Mouse (Mus musculus): ENCODE data around the gene Cep97. TPM values are rescaled to one million over a fixed set of nuclear protein-coding genes. Genes with fewer than 3 reads are reported as not detected.

Cep97 gene
- polyA plus RNA-seq, 1 experiment: 0.25 TPM

DNA sequence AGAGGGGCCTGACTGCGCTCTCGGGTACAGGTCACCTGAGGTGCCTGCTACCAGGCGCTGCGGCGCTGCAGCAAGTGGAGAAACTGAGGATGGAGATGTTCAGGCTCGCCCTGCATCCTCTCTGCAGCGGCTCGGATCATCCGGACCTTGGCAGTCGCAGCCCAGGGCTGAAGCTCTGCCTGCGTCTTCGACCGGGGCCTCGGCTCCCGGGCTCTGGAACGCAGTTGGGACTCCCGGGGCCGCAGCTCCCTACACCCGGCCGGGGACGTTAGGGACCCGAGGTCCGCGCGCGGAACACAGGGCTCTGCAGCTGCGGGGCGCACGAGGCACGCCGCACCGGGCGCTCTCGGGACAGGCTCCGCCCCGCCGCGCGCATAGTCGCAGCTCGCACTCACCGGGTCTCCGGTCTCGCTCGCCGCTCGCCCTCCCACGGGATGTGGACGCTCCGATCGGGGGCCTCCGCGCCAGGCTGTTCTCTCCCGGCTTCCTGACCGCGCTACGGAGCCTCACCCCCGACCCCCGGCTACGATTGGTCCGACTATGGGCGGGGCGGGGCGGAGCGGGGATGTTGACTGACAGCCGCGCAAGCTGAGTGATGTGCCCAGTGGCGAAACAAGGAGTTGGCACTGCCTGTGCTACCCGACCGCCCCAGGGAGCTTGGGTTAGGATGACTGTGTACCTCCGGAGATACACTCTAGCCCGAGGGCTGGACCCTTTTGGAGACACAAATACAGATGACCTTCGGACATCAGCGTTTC is 39.6 kb downstream of the Cep97 start, which contains the start of gene Nxpe3:
Gene Nxpe3, minus strand, starts transcription at position 393 of the 758 bp plus-strand sequence.
- under 1% methylated on average over 73 of the region's 74 CpGs for WGBS
- H3K36me3 ChIP-seq (ENCODE audit: control insufficient read depth, insufficient read depth, low read length): no peaks in the 10 kb centered on the region
- peak within 1 kb of the TSS; percentile 85 for H3K4me3 ChIP-seq (ENCODE audit: low read depth, low read length)
- TF ChIP-seq CTCF (IDR thresholded peaks at IDR 0.05; ENCODE audit: extremely low read depth, insufficient read length, insufficient replicate concordance, low read depth, low read length) (no peak), POLR2A (IDR thresholded peaks at IDR 0.05; ENCODE audit: low read depth, low read length) (peak; percentile 43; the same call in 1 of the 2 replicates)
- H3K27ac ChIP-seq (ENCODE audit: insufficient read depth, low read depth, low read length): peak within 1 kb of the TSS; percentile 43
- H3K27me3 ChIP-seq (ENCODE audit: control insufficient read depth, insufficient read depth, low read length): no peaks in the 10 kb centered on the region
- peaks cover 10% of the 10 kb centered on the region; the same call in 1 of the 2 replicates for H3K4me1 ChIP-seq (ENCODE audit: control insufficient read depth, insufficient read depth, insufficient read length, low read length)

DNA sequence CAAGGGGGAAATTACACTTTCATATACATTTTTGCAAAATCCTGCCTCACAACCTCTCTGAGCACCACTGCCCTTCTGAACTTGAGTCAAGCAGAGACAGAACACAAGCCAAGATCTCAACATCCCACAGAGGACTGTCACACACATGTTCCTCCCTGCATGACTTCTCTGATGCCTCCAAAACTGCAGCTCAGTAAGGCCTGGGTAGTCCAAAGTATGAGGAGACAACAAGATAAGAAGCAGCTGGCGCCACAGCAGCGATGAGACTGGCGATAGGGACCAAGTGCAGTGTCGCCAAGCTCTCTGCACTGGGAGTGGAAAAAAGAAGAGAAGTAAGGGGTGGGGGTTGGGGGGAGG is 40.1 kb downstream of the Cep97 start:
- WGBS: 2% methylated on average over 4 of the region's 4 CpGs
- no peaks in the 10 kb centered on the region for H3K36me3 ChIP-seq (ENCODE audit: control insufficient read depth, insufficient read depth, low read length)
- TF ChIP-seq CTCF (IDR thresholded peaks at IDR 0.05; ENCODE audit: extremely low read depth, insufficient read length, insufficient replicate concordance, low read depth, low read length) (no peak), POLR2A (IDR thresholded peaks at IDR 0.05; ENCODE audit: low read depth, low read length) (no peak)
- H3K27ac ChIP-seq (ENCODE audit: insufficient read depth, low read depth, low read length): no peak overlapping the region
- no peaks in the 10 kb centered on the region for H3K27me3 ChIP-seq (ENCODE audit: control insufficient read depth, insufficient read depth, low read length)
- H3K4me3 ChIP-seq (ENCODE audit: low read depth, low read length): peak overlapping the region; percentile 85
- H3K4me1 ChIP-seq (ENCODE audit: control insufficient read depth, insufficient read depth, insufficient read length, low read length): peaks cover 10% of the 10 kb centered on the region; the same call in 1 of the 2 replicates

DNA sequence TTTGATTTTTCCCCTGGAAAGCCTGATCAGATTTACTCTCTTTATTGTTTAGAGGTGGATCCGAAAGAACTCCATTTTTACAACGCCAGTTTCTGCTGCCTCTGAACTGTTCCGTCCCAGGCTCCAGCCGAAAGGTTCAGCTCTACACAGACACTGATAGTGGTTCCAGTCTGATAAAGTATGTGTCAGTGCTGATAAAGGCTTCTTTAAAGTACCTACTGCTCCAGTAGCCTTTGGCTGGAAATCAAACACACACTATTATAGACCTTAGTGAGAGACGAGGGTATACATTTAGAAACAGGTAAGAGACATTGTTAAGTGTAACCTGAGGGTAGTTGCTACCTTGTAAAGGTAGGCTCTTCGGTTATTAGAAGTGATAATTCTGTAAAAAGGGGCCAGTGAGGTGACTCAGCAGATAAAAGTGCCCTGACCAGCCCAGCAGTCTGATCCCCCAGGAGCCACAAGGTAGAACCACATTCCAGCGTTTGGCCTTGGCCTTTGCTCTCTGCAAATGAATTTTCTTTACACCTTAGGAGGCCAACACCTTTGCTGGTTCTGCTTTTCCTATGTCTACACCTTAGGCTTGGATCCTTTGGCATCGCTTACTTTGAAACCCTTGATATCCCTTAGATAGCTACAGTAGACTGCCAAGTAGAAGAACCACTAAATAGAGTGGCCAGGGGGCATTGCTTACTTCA is 41.1 kb downstream of the Cep97 start:
- Histone ChIP-seq H3K4me1 (ENCODE audit: control insufficient read depth, insufficient read depth, insufficient read length, low read length) (peaks cover 12% of the 10 kb centered on the region; the same call in 1 of the 2 replicates), H3K27me3 (ENCODE audit: control insufficient read depth, insufficient read depth, low read length) (no peaks in the 10 kb centered on the region), H3K36me3 (ENCODE audit: control insufficient read depth, insufficient read depth, low read length) (no peaks in the 10 kb centered on the region), H3K4me3 (ENCODE audit: low read depth, low read length) (no peak overlapping the region), H3K27ac (ENCODE audit: insufficient read depth, low read depth, low read length) (no peak overlapping the region)
- 32% methylated on average over 8 of the region's 8 CpGs for WGBS
- TF ChIP-seq POLR2A (IDR thresholded peaks at IDR 0.05; ENCODE audit: low read depth, low read length) (no peak), CTCF (IDR thresholded peaks at IDR 0.05; ENCODE audit: extremely low read depth, insufficient read length, insufficient replicate concordance, low read depth, low read length) (no peak)

DNA sequence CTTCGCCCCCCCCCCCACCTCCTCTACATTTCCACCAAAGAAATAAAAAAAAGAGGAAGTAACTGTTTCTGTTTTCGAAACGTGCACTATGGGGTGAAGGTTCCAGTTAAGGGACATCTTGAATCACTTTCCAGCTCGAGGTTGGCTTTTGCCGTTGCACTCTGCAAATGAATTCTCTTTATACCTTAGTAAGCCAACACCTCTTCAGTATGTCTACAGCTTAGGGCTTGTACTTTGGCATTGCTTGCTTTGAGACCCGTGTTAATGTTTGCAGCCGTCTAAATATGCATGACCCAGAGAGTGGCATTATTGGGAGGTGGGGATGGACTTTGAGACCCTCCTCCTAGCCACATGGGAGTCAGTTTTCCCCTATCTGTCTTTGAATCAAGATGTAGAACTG is 42.2 kb downstream of the Cep97 start:
- Histone ChIP-seq H3K27ac (ENCODE audit: insufficient read depth, low read depth, low read length) (no peak overlapping the region), H3K4me1 (ENCODE audit: control insufficient read depth, insufficient read depth, insufficient read length, low read length) (peaks cover 15% of the 10 kb centered on the region; the same call in 1 of the 2 replicates), H3K27me3 (ENCODE audit: control insufficient read depth, insufficient read depth, low read length) (no peaks in the 10 kb centered on the region), H3K4me3 (ENCODE audit: low read depth, low read length) (no peak overlapping the region), H3K36me3 (ENCODE audit: control insufficient read depth, insufficient read depth, low read length) (no peaks in the 10 kb centered on the region)
- TF ChIP-seq POLR2A (IDR thresholded peaks at IDR 0.05; ENCODE audit: low read depth, low read length): no peak
- TF ChIP-seq CTCF (IDR thresholded peaks at IDR 0.05; ENCODE audit: extremely low read depth, insufficient read length, insufficient replicate concordance, low read depth, low read length): no peak
- 27% methylated on average over 7 of the region's 7 CpGs for WGBS

DNA sequence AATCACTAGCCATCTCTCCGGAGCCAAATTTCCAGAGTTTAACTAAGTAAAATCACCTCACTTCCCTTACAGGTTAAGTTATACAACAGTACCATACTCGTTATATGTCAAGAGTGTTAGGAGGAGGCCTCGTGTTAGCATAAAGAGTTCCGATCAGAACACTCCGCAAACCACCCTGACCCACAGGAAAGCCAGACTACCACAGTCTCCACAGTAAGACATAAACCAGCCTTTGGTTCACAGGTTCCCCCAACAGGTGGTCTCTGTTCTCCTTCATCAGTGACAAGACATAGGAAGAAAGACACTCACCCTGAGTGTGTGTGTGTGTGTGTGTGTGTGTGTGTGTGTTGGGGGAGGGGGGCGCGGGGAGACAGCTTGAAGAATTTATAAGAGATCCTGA is 43.3 kb downstream of the Cep97 start:
- no peak for TF ChIP-seq POLR2A (IDR thresholded peaks at IDR 0.05; ENCODE audit: low read depth, low read length)
- no peak for TF ChIP-seq CTCF (IDR thresholded peaks at IDR 0.05; ENCODE audit: extremely low read depth, insufficient read length, insufficient replicate concordance, low read depth, low read length)
- Histone ChIP-seq H3K27ac (ENCODE audit: insufficient read depth, low read depth, low read length) (no peak overlapping the region), H3K4me1 (ENCODE audit: control insufficient read depth, insufficient read depth, insufficient read length, low read length) (peaks cover 15% of the 10 kb centered on the region; the same call in 1 of the 2 replicates), H3K4me3 (ENCODE audit: low read depth, low read length) (no peak overlapping the region), H3K27me3 (ENCODE audit: control insufficient read depth, insufficient read depth, low read length) (no peaks in the 10 kb centered on the region), H3K36me3 (ENCODE audit: control insufficient read depth, insufficient read depth, low read length) (no peaks in the 10 kb centered on the region)
- WGBS: 88% methylated on average over 7 of the region's 7 CpGs

DNA sequence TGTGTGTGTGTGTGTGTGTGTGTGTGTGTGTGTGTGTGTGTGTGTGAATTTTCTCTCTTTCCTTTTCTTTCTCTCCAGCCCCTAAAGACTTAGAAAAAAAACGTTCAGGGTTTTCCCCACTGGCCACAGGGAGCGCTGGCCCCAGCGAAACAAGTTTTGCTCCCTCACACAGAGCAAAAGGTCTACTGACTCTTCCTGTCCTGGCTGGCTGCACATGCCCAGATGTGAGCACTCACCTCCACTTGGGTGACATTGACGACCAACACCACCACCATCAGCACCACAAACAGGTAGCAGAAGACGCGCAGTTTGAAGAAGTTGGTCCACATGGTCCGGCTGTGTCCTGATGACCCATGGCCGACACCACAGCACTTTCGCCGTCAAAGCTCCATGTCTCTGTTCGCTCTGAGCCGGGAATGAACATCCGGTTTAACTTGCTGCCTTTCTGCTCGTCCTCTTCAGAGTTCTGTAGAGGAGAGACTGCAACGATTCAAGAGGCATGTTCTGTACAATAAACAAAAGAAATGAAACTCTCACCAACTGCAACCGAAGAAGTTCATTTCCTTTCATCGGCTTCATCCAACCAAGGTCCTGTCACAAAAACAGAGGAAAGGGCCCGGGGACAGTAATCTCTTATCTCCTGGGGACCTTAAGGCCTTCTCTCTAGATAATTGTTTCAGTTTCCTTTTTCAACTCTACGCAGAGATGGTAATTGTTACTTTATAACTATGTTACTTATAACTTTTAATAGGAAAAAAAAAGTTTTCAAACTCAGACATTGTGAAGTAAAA is 44.1 kb downstream of the Cep97 start:
- peaks cover 15% of the 10 kb centered on the region; the same call in 1 of the 2 replicates for H3K4me1 ChIP-seq (ENCODE audit: control insufficient read depth, insufficient read depth, insufficient read length, low read length)
- H3K27ac ChIP-seq (ENCODE audit: insufficient read depth, low read depth, low read length): peak overlapping the region; percentile 25

More for the DNA sequence above, 44.1 kb downstream of the Cep97 start:
- WGBS: 78% methylated on average over 19 of the region's 19 CpGs
- no peaks in the 10 kb centered on the region for H3K27me3 ChIP-seq (ENCODE audit: control insufficient read depth, insufficient read depth, low read length)
- peak overlapping the region; percentile 11 for H3K4me3 ChIP-seq (ENCODE audit: low read depth, low read length)
- H3K36me3 ChIP-seq (ENCODE audit: control insufficient read depth, insufficient read depth, low read length): no peaks in the 10 kb centered on the region
- TF ChIP-seq CTCF (IDR thresholded peaks at IDR 0.05; ENCODE audit: extremely low read depth, insufficient read length, insufficient replicate concordance, low read depth, low read length): no peak
- TF ChIP-seq POLR2A (IDR thresholded peaks at IDR 0.05; ENCODE audit: low read depth, low read length): no peak

Measured in small intestine, adult 2 months (tissue).